Mouse (Mus musculus): ENCODE measurements around the gene D16Ertd472e. TPM values are rescaled to one million over a fixed set of nuclear protein-coding genes. Genes with fewer than 3 reads are reported as not detected.

The D16Ertd472e gene
- polyA plus RNA-seq, 1 experiment from 2014 or later, result 3.4 TPM

GRCm38 (mm10) chr16:78591130-78591529 is 14.6 kb upstream of the D16Ertd472e start:
- 72% methylated on average over 6 of the region's 6 CpGs for WGBS (ENCODE audit: insufficient replicate concordance)
- no peak overlapping the region for H3K4me3 ChIP-seq (ENCODE audit: low read depth, low read length)
- ATAC-seq (ENCODE audit: low read depth), result no peak
- H3K9ac ChIP-seq (ENCODE audit: low read depth, low read length), result no peak overlapping the region
- H3K36me3 ChIP-seq (ENCODE audit: control insufficient read depth, insufficient read depth), result no peaks in the 10 kb centered on the region
- H3K4me1 ChIP-seq (ENCODE audit: control insufficient read depth, low read depth, low read length), result no peaks in the 10 kb centered on the region
- no peak overlapping the region for H3K4me2 ChIP-seq (ENCODE audit: low read depth, low read length)
- no peaks in the 10 kb centered on the region for H3K9me3 ChIP-seq (replicated peaks; ENCODE audit: control insufficient read depth, low read length)
- no peaks in the 10 kb centered on the region for H3K27me3 ChIP-seq (ENCODE audit: control insufficient read depth, insufficient read depth, low read depth, low read length)
- no peak overlapping the region for H3K27ac ChIP-seq (ENCODE audit: low read length)

GRCm38 (mm10) chr16:78588821-78589220 is 12.3 kb upstream of the D16Ertd472e start:
- no peak overlapping the region for H3K27ac ChIP-seq (ENCODE audit: low read length)
- WGBS (ENCODE audit: insufficient replicate concordance), result 58% methylated on average over 2 of the region's 2 CpGs
- no peak overlapping the region for H3K4me2 ChIP-seq (ENCODE audit: low read depth, low read length)
- H3K27me3 ChIP-seq (ENCODE audit: control insufficient read depth, insufficient read depth, low read depth, low read length), result no peaks in the 10 kb centered on the region
- no peaks in the 10 kb centered on the region for H3K4me1 ChIP-seq (ENCODE audit: control insufficient read depth, low read depth, low read length)
- H3K9me3 ChIP-seq (replicated peaks; ENCODE audit: control insufficient read depth, low read length), result no peaks in the 10 kb centered on the region
- H3K4me3 ChIP-seq (ENCODE audit: low read depth, low read length), result no peak overlapping the region
- H3K9ac ChIP-seq (ENCODE audit: low read depth, low read length), result no peak overlapping the region
- no peaks in the 10 kb centered on the region for H3K36me3 ChIP-seq (ENCODE audit: control insufficient read depth, insufficient read depth)
- ATAC-seq (ENCODE audit: low read depth), result no peak

- H3K4me1 ChIP-seq (ENCODE audit: control insufficient read depth, low read depth, low read length), result no peaks in the 10 kb centered on the region
- ATAC-seq (ENCODE audit: low read depth), result peak; percentile 45; the same call in 1 of the 2 replicates
These were observed 10.1 kb upstream of the D16Ertd472e start for GRCm38 (mm10) chr16:78586621-78587020.

GRCm38 (mm10) chr16:78585664-78586397 is 9.3 kb upstream of the D16Ertd472e start:
- Histone ChIP-seq H3K4me3 (ENCODE audit: low read depth, low read length) (no peak overlapping the region), H3K4me1 (ENCODE audit: control insufficient read depth, low read depth, low read length) (no peaks in the 10 kb centered on the region), H3K9ac (ENCODE audit: low read depth, low read length) (no peak overlapping the region), H3K27me3 (ENCODE audit: control insufficient read depth, insufficient read depth, low read depth, low read length) (no peaks in the 10 kb centered on the region), H3K4me2 (ENCODE audit: low read depth, low read length) (no peak overlapping the region), H3K9me3 (replicated peaks; ENCODE audit: control insufficient read depth, low read length) (no peaks in the 10 kb centered on the region), H3K27ac (ENCODE audit: low read length) (no peak overlapping the region), H3K36me3 (ENCODE audit: control insufficient read depth, insufficient read depth) (no peaks in the 10 kb centered on the region)
- 65% methylated on average over 11 of the region's 11 CpGs for WGBS (ENCODE audit: insufficient replicate concordance)
- ATAC-seq (ENCODE audit: low read depth), result no peak

More at GRCm38 (mm10) chr16:78586621-78587020, 10.1 kb upstream of the D16Ertd472e start:
- no peak overlapping the region for H3K4me3 ChIP-seq (ENCODE audit: low read depth, low read length)
- H3K27me3 ChIP-seq (ENCODE audit: control insufficient read depth, insufficient read depth, low read depth, low read length), result no peaks in the 10 kb centered on the region
- no peak overlapping the region for H3K4me2 ChIP-seq (ENCODE audit: low read depth, low read length)
- H3K9ac ChIP-seq (ENCODE audit: low read depth, low read length), result no peak overlapping the region
- no peaks in the 10 kb centered on the region for H3K9me3 ChIP-seq (replicated peaks; ENCODE audit: control insufficient read depth, low read length)
- WGBS (ENCODE audit: insufficient replicate concordance), result 56% methylated on average over 7 of the region's 7 CpGs
- H3K27ac ChIP-seq (ENCODE audit: low read length), result no peak overlapping the region
- no peaks in the 10 kb centered on the region for H3K36me3 ChIP-seq (ENCODE audit: control insufficient read depth, insufficient read depth)

GRCm38 (mm10) chr16:78585163-78585562 is 8.7 kb upstream of the D16Ertd472e start:
- H3K36me3 ChIP-seq (ENCODE audit: control insufficient read depth, insufficient read depth), result no peaks in the 10 kb centered on the region
- no peak overlapping the region for H3K4me3 ChIP-seq (ENCODE audit: low read depth, low read length)
- 53% methylated on average over 4 of the region's 4 CpGs for WGBS (ENCODE audit: insufficient replicate concordance)
- no peaks in the 10 kb centered on the region for H3K9me3 ChIP-seq (replicated peaks; ENCODE audit: control insufficient read depth, low read length)
- no peak overlapping the region for H3K27ac ChIP-seq (ENCODE audit: low read length)
- no peaks in the 10 kb centered on the region for H3K27me3 ChIP-seq (ENCODE audit: control insufficient read depth, insufficient read depth, low read depth, low read length)
- H3K4me1 ChIP-seq (ENCODE audit: control insufficient read depth, low read depth, low read length), result no peaks in the 10 kb centered on the region
- H3K4me2 ChIP-seq (ENCODE audit: low read depth, low read length), result no peak overlapping the region
- ATAC-seq (ENCODE audit: low read depth), result peak; percentile 51; the same call in 1 of the 2 replicates
- no peak overlapping the region for H3K9ac ChIP-seq (ENCODE audit: low read depth, low read length)

GRCm38 (mm10) chr16:78583968-78584367 is 7.5 kb upstream of the D16Ertd472e start:
- WGBS (ENCODE audit: insufficient replicate concordance), result 70% methylated on average over 4 of the region's 4 CpGs

GRCm38 (mm10) chr16:78580387-78580786 is 3.9 kb upstream of the D16Ertd472e start:
- no peaks in the 10 kb centered on the region for H3K36me3 ChIP-seq (ENCODE audit: control insufficient read depth, insufficient read depth)
- 76% methylated on average over 7 of the region's 7 CpGs for WGBS (ENCODE audit: insufficient replicate concordance)
- H3K4me1 ChIP-seq (ENCODE audit: control insufficient read depth, low read depth, low read length), result no peaks in the 10 kb centered on the region

More at GRCm38 (mm10) chr16:78583968-78584367, 7.5 kb upstream of the D16Ertd472e start:
- ATAC-seq (ENCODE audit: low read depth), result no peak
- Histone ChIP-seq H3K36me3 (ENCODE audit: control insufficient read depth, insufficient read depth) (no peaks in the 10 kb centered on the region), H3K4me3 (ENCODE audit: low read depth, low read length) (no peak overlapping the region), H3K4me1 (ENCODE audit: control insufficient read depth, low read depth, low read length) (no peaks in the 10 kb centered on the region), H3K9ac (ENCODE audit: low read depth, low read length) (no peak overlapping the region), H3K27me3 (ENCODE audit: control insufficient read depth, insufficient read depth, low read depth, low read length) (no peaks in the 10 kb centered on the region), H3K27ac (ENCODE audit: low read length) (no peak overlapping the region), H3K9me3 (replicated peaks; ENCODE audit: control insufficient read depth, low read length) (no peaks in the 10 kb centered on the region), H3K4me2 (ENCODE audit: low read depth, low read length) (no peak overlapping the region)

GRCm38 (mm10) chr16:78579386-78579785 is 2.9 kb upstream of the D16Ertd472e start:
- H3K27me3 ChIP-seq (ENCODE audit: control insufficient read depth, insufficient read depth, low read depth, low read length), result no peaks in the 10 kb centered on the region
- no peak overlapping the region for H3K4me3 ChIP-seq (ENCODE audit: low read depth, low read length)
- no peak overlapping the region for H3K4me2 ChIP-seq (ENCODE audit: low read depth, low read length)
- H3K27ac ChIP-seq (ENCODE audit: low read length), result no peak overlapping the region
- no peak for ATAC-seq (ENCODE audit: low read depth)
- H3K36me3 ChIP-seq (ENCODE audit: control insufficient read depth, insufficient read depth), result no peaks in the 10 kb centered on the region
- H3K9ac ChIP-seq (ENCODE audit: low read depth, low read length), result no peak overlapping the region
- no peaks in the 10 kb centered on the region for H3K4me1 ChIP-seq (ENCODE audit: control insufficient read depth, low read depth, low read length)
- no peaks in the 10 kb centered on the region for H3K9me3 ChIP-seq (replicated peaks; ENCODE audit: control insufficient read depth, low read length)
- 69% methylated on average over 4 of the region's 4 CpGs for WGBS (ENCODE audit: insufficient replicate concordance)

More at GRCm38 (mm10) chr16:78580387-78580786, 3.9 kb upstream of the D16Ertd472e start:
- Histone ChIP-seq H3K9ac (ENCODE audit: low read depth, low read length) (no peak overlapping the region), H3K4me3 (ENCODE audit: low read depth, low read length) (no peak overlapping the region), H3K27ac (ENCODE audit: low read length) (no peak overlapping the region), H3K4me2 (ENCODE audit: low read depth, low read length) (no peak overlapping the region), H3K27me3 (ENCODE audit: control insufficient read depth, insufficient read depth, low read depth, low read length) (no peaks in the 10 kb centered on the region), H3K9me3 (replicated peaks; ENCODE audit: control insufficient read depth, low read length) (no peaks in the 10 kb centered on the region)
- ATAC-seq (ENCODE audit: low read depth), result no peak

GRCm38 (mm10) chr16:78577085-78577671 is 670 bp upstream of the D16Ertd472e start:
- Histone ChIP-seq H3K36me3 (ENCODE audit: control insufficient read depth, insufficient read depth) (no peaks in the 10 kb centered on the region), H3K4me3 (ENCODE audit: low read depth, low read length) (peak overlapping the region; percentile 69), H3K4me1 (ENCODE audit: control insufficient read depth, low read depth, low read length) (no peaks in the 10 kb centered on the region), H3K4me2 (ENCODE audit: low read depth, low read length) (peak overlapping the region; percentile 71), H3K9me3 (replicated peaks; ENCODE audit: control insufficient read depth, low read length) (no peaks in the 10 kb centered on the region), H3K9ac (ENCODE audit: low read depth, low read length) (no peak overlapping the region), H3K27me3 (ENCODE audit: control insufficient read depth, insufficient read depth, low read depth, low read length) (no peaks in the 10 kb centered on the region), H3K27ac (ENCODE audit: low read length) (peak overlapping the region; percentile 72)
- 4% methylated on average over 14 of the region's 14 CpGs for WGBS (ENCODE audit: insufficient replicate concordance)
- peak; percentile 43 for ATAC-seq (ENCODE audit: low read depth)

All from liver, embryonic 16.5 days (tissue).